Mouse (Mus musculus) megakaryocyte, embryonic 14.5 days (primary cell): ENCODE results near the gene Rhot2.

Experiments
- FLI1 ChIP-seq: IDR thresholded peaks from 2 replicates; pipeline ENCODE4 v1.6.1; 2012; ENCODE audit warnings: low read length, inconsistent platforms, mixed read lengths
- GATA1 ChIP-seq: IDR thresholded peaks from 3 replicates; pipeline ENCODE4 v1.6.1; 2012; ENCODE audit warnings: mixed read lengths, low read length, inconsistent platforms, borderline replicate concordance

DNA sequence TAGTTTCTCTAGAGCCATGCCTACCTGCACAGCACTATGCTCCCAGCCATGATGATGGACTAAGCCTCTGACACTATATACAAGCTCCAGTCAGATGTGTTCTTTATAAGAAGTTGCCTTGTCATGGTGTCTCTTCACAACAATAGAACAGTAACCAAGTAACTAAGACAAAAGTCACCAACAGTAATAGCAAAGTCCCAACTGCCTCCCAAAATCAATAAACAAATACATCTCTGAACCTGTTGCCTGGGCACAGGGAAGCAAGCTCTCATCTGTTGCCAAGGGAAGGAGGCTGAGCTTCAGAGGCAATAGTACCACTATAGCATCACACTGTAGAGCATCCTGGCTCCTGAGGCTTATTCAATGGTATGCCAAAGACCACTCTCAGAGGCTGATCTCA lies 42.2 kb upstream of the Rhot2 start:
- no peak for TF ChIP-seq GATA1
- TF ChIP-seq FLI1, result no peak
